Mouse (Mus musculus) monocyte, adult 5-6 weeks (primary cell): Measurements from ENCODE around the gene Pip5k1a. TPM values are rescaled to one million over a fixed set of nuclear protein-coding genes. Genes with fewer than 3 reads are reported as not detected.

Source experiments
- ATAC-seq: fragments of 153-309, 156-312 bp; replicated peaks from 2 replicates; pipeline ENCODE4 v1.8.0; 2017; ENCODE audit warnings: mild to moderate bottlenecking; ENCODE audit not compliant: low TSS enrichment, insufficient number of reproducible peaks, severe bottlenecking, poor library complexity, low FRiP score
- total RNA-seq: library from RNA; stranded (forward); fragments of 200-1000, 200-491, 200-594 nt; gene quantifications from 3 replicates; pipeline ENCODE4 v1.2.3, GENCODE M21; 2017

Pip5k1a gene
- total RNA-seq, 1 experiment from 2014 or later, result 12.2 TPM

DNA sequence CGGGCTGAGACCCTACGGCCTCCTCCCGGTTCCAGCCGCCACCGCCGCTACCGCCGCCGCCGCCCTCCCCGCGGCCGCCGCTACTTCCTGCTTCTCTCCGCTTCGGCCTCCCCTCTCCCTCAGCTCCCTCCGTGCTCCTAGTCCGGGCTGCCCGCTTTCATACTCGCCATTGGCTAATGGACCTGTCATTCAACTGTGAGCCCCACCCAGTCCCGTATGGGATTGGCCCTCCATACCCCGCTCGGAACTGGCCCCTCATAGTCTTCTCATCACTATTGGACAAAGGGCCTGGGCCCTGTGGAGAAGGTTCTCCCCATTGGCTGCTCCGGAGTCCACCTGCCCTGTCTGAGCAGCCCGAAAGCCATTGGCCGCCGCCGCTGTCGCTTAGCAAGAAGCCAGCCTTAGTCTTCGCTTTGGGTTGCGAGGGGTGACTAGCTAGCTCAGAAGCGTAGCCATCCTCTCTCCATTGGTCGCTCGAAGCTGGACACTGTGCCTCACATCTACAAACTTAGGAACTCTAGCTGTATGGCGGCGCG lies 91.3 kb downstream of the Pip5k1a start, which contains the start of gene Zfp687:
Gene Zfp687 (minus strand): TSS at position 112 of the 536 bp plus-strand sequence.
- peak; percentile 86 for ATAC-seq

DNA sequence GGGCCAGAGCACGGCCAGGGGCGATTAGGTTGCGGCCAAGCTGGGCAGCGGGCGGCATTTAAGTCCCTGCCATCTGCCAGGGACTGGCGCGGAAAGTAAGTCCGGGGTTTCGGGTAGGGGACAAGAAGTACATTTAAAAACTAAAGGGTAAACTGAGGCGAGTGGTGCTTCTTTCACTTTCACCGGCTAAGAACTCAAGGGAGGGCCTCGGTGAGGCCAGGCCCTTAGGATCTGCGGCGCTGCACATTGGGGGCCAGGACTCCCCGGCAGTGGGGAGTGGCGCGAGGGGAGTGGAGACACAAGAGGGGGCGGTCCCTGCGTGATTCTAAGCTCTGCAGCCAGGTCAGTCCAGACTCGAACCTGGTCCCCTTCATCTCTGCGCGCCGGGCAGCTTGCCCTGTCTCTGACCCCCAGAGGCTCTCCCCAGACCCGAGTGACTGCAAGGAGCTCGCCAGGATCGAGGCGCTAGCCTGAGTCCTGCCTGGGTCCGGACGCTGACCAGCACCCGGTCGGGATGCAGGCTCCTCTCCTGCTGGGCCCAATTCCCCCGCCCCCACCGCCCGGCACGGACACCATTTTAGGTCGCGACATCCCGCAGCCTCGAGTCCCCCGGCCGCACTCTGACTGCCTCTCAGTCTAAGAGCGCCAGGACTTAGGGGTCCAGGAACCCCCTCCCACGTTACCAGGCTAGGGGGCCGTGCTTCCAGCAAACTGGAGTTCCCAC lies 92.1 kb downstream of the Pip5k1a start:
- no peak for ATAC-seq

DNA sequence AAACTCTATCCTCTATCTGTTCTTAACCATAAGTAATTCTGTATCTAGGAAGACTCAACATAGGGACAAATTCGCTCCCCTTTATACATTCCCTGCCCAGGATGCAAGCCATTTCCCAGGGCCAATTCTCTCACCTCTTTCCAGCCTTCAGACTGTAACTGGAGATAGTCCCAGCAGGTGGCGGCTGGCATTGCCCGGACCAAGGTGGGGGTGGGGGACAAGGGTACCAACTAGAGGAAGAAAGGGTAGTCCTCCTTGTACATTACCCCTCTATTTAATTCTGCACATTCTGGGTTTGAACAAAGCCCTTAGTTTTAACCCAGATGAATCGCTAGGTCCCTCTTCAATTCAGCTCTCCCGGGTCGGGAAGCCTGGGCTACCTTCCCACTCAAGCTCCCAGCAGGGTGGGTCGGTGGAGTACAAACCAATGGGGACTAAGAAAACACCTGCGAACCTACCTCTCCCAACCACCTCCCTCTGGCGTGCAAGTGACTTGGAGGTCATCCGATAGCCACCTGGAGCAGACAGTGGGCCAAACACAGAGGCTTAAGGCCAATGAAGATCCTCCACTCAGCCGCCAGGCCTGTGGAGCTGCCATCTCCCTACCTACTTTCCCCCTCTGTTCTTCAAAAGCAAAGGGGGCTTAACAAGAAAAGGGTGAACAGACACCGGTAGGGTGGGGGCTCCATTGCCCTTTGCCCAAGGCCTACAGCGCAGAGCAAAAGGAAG lies 92.9 kb downstream of the Pip5k1a start:
- ATAC-seq, result no peak

DNA sequence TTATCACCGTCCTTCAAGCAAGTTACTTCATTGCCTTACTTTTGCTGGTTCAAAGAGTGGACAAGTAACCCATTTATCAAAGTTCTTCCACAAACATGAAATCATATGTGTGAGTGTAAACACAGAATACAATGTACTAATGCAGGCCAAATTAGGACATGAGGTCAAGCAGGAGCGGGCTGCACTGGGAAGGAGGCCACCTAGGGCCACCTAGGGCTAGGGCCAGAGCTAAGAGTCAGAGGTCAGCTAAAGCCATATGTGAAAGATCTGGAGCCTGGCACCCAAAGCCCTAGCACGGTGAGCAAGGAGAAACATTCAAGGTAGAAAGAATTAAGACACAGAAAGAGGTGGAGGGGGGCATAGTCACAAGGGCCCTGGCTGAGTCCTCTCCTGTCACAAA lies 93.7 kb downstream of the Pip5k1a start:
- no peak for ATAC-seq

DNA sequence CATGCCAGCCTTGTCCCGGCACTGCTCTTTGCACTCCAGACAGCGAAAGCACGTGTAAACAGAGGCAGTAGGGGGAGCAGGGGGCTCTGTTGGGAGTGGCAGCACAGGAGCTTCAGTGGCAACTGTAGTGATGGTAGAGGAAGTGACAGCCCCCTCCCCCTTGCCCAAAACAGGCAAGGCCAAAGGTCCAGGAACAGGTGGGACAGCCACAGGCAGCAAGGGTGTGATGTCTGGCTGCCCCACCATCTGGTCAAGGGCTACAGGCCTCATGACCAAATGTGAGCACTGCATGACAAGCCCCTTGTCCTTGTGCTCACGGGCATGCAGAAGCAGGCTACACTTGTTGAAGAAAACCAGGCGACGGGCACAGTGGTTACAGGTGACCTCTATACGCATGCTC lies 96.3 kb downstream of the Pip5k1a start:
- ATAC-seq, result no peak

Other genes starting within 250 kb of the Pip5k1a start
- gene Psmb4, start 220.0 kb downstream of the Pip5k1a start, total RNA-seq, result 162 to 242 TPM (median 193 TPM) in 3 replicates
- gene Selenbp1, start 173.9 kb downstream of the Pip5k1a start, total RNA-seq, result 8.9 to 16.0 TPM (median 14.1 TPM) in 3 replicates
- 13.9 to 19.6 TPM (median 17.9 TPM) in 3 replicates for gene Rfx5, start 152.9 kb downstream of the Pip5k1a start, total RNA-seq
- 25.2 to 29.9 TPM (median 27.2 TPM) in 3 replicates for gene Pi4kb, start 132.2 kb downstream of the Pip5k1a start, total RNA-seq
- gene Zfp687, start 91.5 kb downstream of the Pip5k1a start, total RNA-seq, result 17.3 to 33.2 TPM (median 29.2 TPM) in 3 replicates
- 201 to 282 TPM (median 263 TPM) in 3 replicates for gene Psmd4, start 64.3 kb downstream of the Pip5k1a start, total RNA-seq
- gene Vps72, start 4.1 kb upstream of the Pip5k1a start, total RNA-seq, result 43.2 to 86.5 TPM (median 55.3 TPM) in 3 replicates
- gene Tmod4, start 17.5 kb upstream of the Pip5k1a start, total RNA-seq, result not detected in 3 replicates
- gene Scnm1, start 27.1 kb upstream of the Pip5k1a start, total RNA-seq, result 65.3 to 128 TPM (median 82.5 TPM) in 3 replicates
- gene Lysmd1, start 27.2 kb upstream of the Pip5k1a start, total RNA-seq, result 4.1 to 5.9 TPM (median 5.7 TPM) in 3 replicates
- gene Tnfaip8l2, start 35.4 kb upstream of the Pip5k1a start, total RNA-seq, result 63.2 to 73.9 TPM (median 73.1 TPM) in 3 replicates
- not detected in 3 replicates for gene Sema6c, start 53.5 kb upstream of the Pip5k1a start, total RNA-seq
- 87.0 to 129 TPM (median 91.1 TPM) in 3 replicates for gene Gabpb2, start 111.0 kb upstream of the Pip5k1a start, total RNA-seq
- gene Cdc42se1, start 121.8 kb upstream of the Pip5k1a start, total RNA-seq, result 122 to 191 TPM (median 182 TPM) in 3 replicates
- gene Mllt11, start 125.2 kb upstream of the Pip5k1a start, total RNA-seq, result 6.2 to 18.2 TPM (median 9.1 TPM) in 3 replicates
- not detected in 3 replicates for gene Gm128, start 134.7 kb upstream of the Pip5k1a start, total RNA-seq
- not detected in 3 replicates for gene Bnipl, start 144.3 kb upstream of the Pip5k1a start, total RNA-seq
- gene Mindy1, start 174.4 kb upstream of the Pip5k1a start, total RNA-seq, result 21.6 to 32.4 TPM (median 30.4 TPM) in 3 replicates
- gene Prune1, start 175.1 kb upstream of the Pip5k1a start, total RNA-seq, result 8.1 to 16.9 TPM (median 8.6 TPM) in 3 replicates
- 0.64 to 1.9 TPM (median 0.78 TPM) in 3 replicates for gene Anxa9, start 200.2 kb upstream of the Pip5k1a start, total RNA-seq
- 125 to 137 TPM (median 130 TPM) in 3 replicates for gene Cers2, start 207.9 kb upstream of the Pip5k1a start, total RNA-seq